Mouse (Mus musculus): ENCODE data around the gene Retreg1. TPM values are rescaled to one million over a fixed set of nuclear protein-coding genes. Genes with fewer than 3 reads are reported as not detected.

Gene Retreg1
- total RNA-seq, 2 experiments from 2014 or later, result 27.3 to 28.6 TPM

DNA sequence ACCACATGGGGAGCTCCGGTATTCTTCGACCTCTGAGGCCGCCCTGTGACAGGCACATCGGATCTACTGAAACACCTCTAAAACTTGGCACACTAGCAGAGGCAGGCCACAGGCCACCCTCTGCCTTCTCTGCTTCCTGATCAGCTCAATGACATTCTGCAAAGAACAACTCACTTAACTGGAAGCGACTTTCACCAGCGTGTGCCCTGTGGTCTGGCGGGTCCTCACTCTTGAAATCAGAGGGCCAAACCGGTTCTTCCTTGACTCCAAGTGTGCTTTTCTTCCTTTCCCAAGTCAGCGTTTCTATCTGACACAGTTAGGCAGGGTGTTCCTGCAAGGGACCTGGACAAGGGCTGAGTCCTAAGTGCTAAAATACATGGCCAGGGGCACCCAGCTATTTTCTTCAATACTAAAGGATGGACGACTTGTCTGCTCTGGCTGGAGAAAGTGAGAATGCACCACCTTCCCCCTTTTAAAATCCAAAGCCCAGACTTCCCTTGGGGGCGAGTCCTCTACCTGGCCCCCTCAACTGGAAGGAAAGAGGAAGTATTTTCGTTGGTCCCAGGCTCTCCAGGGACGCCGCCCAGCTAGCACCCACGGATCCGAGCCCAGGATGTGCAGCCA lies 406 bp upstream of the Retreg1 start:
- peak overlapping the region; percentile 91 for H3K27ac ChIP-seq
- DNase-seq (ENCODE audit: low spot score in 2 of 2), result no peak
- H3K4me3 ChIP-seq, result peak overlapping the region; percentile 60
- TF ChIP-seq CTCF (conservative IDR thresholded peaks at IDR 0.05), result no peak

DNA sequence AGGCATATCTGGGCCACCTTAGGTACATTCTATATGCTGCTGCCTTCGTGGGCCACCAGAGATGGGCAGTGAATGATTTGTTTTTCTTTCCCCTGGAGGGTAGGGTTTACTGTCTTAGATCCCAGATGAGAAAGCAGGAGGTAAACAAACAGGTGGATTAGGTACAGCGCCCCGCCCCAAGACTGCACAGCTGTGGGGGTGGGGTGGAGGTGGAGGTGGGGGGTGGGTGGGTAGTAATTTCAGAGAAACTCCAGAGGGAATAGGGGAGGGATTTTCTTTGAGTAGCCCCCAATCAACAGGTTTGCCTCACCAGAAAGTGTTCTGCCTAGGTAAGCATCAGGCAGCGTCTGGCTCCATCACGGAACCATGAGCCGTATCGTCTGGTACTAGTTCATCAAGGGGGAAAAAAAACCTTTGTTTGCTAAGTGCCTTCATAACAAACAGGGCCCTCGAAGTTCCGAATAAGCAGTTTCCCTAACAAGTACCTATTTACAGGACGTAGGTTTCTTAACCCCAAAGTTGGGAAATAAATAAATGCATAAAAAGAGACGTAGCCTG lies 1.1 kb downstream of the Retreg1 start:
- DNase-seq (ENCODE audit: low spot score in 2 of 2), result no peak
- H3K4me3 ChIP-seq, result peak overlapping the region; percentile 60
- peak overlapping the region; percentile 91 for H3K27ac ChIP-seq
- no peak for TF ChIP-seq CTCF (conservative IDR thresholded peaks at IDR 0.05)

- Histone ChIP-seq H3K4me3 (peak overlapping the region; percentile 60), H3K27ac (peak overlapping the region; percentile 91)
- no peak for DNase-seq (ENCODE audit: low spot score in 2 of 2)
- TF ChIP-seq CTCF (conservative IDR thresholded peaks at IDR 0.05), result no peak
Measured at GRCm38 (mm10) chr15:25844771-25845170, 1.8 kb downstream of the Retreg1 start.

DNA sequence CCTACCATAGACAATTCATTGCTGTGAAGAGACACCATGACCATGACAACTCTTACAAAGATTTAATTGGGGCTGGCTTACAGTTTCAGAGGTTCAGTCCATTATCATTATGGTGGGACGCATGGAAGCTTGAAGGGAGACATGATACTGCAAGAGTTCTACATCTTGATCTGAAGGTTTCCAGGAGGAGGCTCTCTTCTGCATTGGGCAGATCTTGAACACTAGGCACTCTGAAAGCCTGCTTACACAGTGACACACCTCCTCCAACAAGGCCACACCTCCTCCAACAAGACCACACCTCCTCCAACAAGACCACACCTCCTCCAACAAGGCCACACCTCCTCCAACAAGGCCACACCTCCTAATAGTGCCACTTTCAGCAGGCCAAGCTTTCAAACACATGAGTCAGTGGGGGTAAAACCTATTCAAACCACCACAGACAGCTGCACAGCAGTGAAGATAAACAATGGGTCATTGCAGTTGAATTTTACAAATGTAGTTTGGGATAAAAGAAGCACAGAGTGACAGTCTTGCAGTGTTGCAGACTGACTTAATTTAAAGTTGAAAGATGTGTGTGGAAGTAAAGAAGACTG lies 4.7 kb downstream of the Retreg1 start:
- no peak for DNase-seq (ENCODE audit: low spot score in 2 of 2)
- H3K27ac ChIP-seq, result no peak overlapping the region
- TF ChIP-seq CTCF (conservative IDR thresholded peaks at IDR 0.05), result no peak
- H3K4me3 ChIP-seq, result no peak overlapping the region

GRCm38 (mm10) chr15:25850552-25850951 lies 7.6 kb downstream of the Retreg1 start:
- no peak for TF ChIP-seq CTCF (conservative IDR thresholded peaks at IDR 0.05)
- DNase-seq (ENCODE audit: low spot score in 2 of 2), result no peak
- Histone ChIP-seq H3K4me3 (no peak overlapping the region), H3K27ac (no peak overlapping the region)

DNA sequence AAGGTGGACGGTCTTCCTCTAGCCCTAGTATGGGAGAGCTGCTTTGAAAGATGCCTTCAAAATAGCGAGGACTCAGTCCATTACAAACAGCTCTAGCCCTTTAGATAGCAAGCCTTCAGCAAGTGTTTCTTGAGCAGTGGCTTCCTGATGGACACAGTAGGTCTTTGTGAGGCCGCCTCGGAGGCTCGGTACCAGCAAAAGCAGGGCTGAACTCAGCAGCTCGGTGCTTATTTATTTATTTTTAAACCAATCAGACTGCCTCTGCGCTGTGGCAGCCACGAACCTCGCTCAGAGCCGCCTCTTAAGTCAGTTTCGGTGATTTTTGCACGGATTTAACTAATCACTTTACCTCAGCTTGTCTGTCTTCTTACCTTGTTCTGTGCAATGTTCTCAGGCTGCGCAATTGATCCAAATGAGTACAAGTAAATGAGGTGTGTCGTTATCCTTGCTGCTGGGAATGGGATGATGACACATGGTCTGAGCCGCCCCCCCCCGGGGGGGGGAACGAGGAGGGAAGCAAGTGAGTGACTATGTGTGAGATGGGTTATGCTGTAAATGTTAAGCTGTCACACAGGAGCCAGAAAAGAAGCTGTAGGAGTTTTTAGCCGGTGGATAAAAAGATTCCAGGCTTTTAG lies 11.4 kb downstream of the Retreg1 start:
- DNase-seq (ENCODE audit: low spot score in 2 of 2), result no peak
- TF ChIP-seq CTCF (conservative IDR thresholded peaks at IDR 0.05), result no peak
- peak overlapping the region; percentile 23; the same call in 1 of the 2 replicates for H3K27ac ChIP-seq
- no peak overlapping the region; the same call in 1 of the 2 replicates for H3K4me3 ChIP-seq

- TF ChIP-seq CTCF (conservative IDR thresholded peaks at IDR 0.05), result no peak
- Histone ChIP-seq H3K27ac (no peak overlapping the region), H3K4me3 (no peak overlapping the region)
- no peak for DNase-seq (ENCODE audit: low spot score in 2 of 2)
Measured at GRCm38 (mm10) chr15:25858611-25859058, 15.7 kb downstream of the Retreg1 start.

- TF ChIP-seq CTCF (conservative IDR thresholded peaks at IDR 0.05), result no peak
- no peak overlapping the region for H3K4me3 ChIP-seq
- DNase-seq (ENCODE audit: low spot score in 2 of 2), result no peak
- H3K27ac ChIP-seq, result no peak overlapping the region
Measured at GRCm38 (mm10) chr15:25859469-25859868, 16.5 kb downstream of the Retreg1 start.

DNA sequence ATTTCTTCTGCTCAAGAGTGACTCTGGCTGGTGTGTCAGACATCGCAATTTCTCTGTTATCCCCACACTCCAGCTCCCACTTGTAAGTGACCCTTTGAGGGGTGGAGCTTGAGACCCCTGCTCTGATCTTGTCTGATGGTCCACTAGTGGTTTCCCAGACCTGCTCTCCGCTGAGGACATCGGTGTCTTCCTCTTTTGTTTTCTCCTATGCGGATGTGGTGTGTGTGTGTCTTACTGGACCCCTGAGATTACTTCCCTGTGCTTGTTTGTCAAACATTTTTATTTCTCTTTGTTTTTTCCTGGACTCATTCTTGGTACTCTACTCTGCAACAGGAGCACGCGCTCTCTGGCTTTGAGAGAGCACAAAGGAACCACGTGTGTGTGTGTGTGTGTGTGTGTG lies 18.9 kb downstream of the Retreg1 start:
- DNase-seq (ENCODE audit: low spot score in 2 of 2), result no peak
- no peak overlapping the region for H3K27ac ChIP-seq
- no peak for TF ChIP-seq CTCF (conservative IDR thresholded peaks at IDR 0.05)
- no peak overlapping the region for H3K4me3 ChIP-seq

DNA sequence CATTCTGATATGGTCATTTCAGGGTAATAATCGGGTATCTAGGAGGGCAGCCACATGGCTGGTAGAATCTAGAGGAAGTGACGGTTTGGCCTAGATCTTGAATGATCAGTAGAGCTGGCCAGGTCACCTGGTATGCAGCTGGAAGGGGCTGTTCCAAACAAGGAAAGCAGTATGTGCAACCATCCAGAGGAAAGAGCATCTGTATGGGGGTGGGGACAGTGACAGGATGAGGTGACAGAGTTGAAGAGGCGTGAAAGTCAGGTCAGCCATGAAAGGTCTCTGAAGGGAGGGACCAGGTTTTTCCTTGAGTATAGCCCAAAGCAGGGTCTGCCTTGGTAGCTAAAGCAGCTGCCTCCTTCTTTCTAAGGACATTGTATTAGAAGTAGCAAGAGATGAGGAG lies 22.6 kb downstream of the Retreg1 start:
- no peak for DNase-seq (ENCODE audit: low spot score in 2 of 2)
- TF ChIP-seq CTCF (conservative IDR thresholded peaks at IDR 0.05), result no peak
- Histone ChIP-seq H3K27ac (no peak overlapping the region), H3K4me3 (no peak overlapping the region)

DNA sequence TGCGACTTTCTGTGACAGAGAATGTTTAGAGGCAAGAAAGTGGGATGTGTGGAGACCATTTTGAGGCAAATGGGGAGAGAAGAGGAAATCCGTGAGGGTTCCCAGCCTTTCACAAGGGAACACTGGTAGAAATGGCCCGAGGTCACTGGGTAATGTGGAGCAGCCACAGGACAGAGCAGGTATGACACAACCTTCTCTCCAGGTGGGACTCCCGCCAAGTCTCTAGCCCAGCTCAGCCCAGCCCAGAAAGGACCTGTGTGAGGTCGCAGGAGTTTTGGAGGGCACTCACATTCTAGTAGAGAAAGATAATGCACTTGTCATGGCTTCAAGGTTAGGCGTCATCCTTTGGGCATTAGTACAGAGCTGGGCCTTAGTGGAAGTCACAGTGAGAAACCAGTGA lies 23.1 kb downstream of the Retreg1 start:
- no peak overlapping the region for H3K27ac ChIP-seq
- no peak for DNase-seq (ENCODE audit: low spot score in 2 of 2)
- no peak overlapping the region for H3K4me3 ChIP-seq
- no peak for TF ChIP-seq CTCF (conservative IDR thresholded peaks at IDR 0.05)

GRCm38 (mm10) chr15:25869129-25869528 lies 26.1 kb downstream of the Retreg1 start:
- no peak for TF ChIP-seq CTCF (conservative IDR thresholded peaks at IDR 0.05)
- no peak for DNase-seq (ENCODE audit: low spot score in 2 of 2)
- Histone ChIP-seq H3K4me3 (no peak overlapping the region), H3K27ac (no peak overlapping the region)

DNA sequence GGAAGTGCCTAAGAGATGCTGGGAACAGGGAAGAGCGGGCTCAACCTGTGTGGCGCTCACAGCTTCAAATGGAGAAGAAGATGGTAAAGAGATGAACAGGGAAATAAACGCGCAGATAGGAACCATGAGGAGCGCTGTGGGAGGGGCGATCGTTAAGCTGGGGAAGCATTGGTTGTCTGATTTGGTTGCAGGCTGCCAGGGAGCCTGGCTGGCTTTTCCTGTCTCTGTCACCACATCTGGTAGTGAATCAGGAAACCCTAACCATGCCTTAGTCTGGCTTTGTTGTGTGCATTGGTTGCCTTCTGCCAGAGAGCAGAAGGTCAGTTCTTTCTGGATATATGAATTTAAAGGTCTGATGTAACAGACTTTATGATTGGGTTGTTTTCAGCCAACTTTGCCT lies 28.5 kb downstream of the Retreg1 start:
- H3K27ac ChIP-seq, result no peak overlapping the region
- DNase-seq (ENCODE audit: low spot score in 2 of 2), result no peak
- no peak for TF ChIP-seq CTCF (conservative IDR thresholded peaks at IDR 0.05)
- H3K4me3 ChIP-seq, result no peak overlapping the region
